Mouse (Mus musculus) CH12.LX (cell line): ENCODE measurements around the gene Rtn1. TPM values are rescaled to one million over a fixed set of nuclear protein-coding genes. Genes with fewer than 3 reads are reported as not detected.
A peak's percentile ranks its signal among the peaks of the same experiment; 100 is the strongest.

Experiments
- DNase-seq: peaks from one replicate; pipeline ENCODE4 v3.0.0-alpha.2; 2013; ENCODE audit errors: extremely low read depth
- H3K27ac ChIP-seq: 2 replicates; pipeline ENCODE4 v1.5.1; 2012; ENCODE audit warnings: low read depth, mild to moderate bottlenecking, control low read depth, moderate library complexity; ENCODE audit not compliant: insufficient read depth
- H3K27me3 ChIP-seq: replicated peaks from 2 replicates; pipeline ENCODE3; 2012; ENCODE audit warnings: inconsistent platforms
- H3K36me3 ChIP-seq, 2 experiments: replicated peaks in 1 of 2; 2 replicates each; pipeline versions ENCODE3 to v1.6.1; 2012; ENCODE audit warnings: inconsistent platforms in 1 of 2, low read length in 1 of 2, mild to moderate bottlenecking in 1 of 2, mixed read lengths in 1 of 2, moderate library complexity in 1 of 2; ENCODE audit not compliant: control insufficient read depth in 1 of 2, insufficient read depth in 1 of 2
- H3K4me1 ChIP-seq, 2 experiments: 2 replicates each; pipeline ENCODE4 v1.6.1; 2012; ENCODE audit warnings: inconsistent platforms in 1 of 2, moderate library complexity in 1 of 2; ENCODE audit not compliant: insufficient read depth in 2 of 2, control insufficient read depth in 1 of 2
- H3K4me2 ChIP-seq: 2 replicates; pipeline ENCODE4 v1.6.1; 2012; ENCODE audit warnings: low read depth, mild to moderate bottlenecking, control low read depth; ENCODE audit not compliant: poor library complexity, insufficient read depth, severe bottlenecking
- H3K4me3 ChIP-seq, 3 experiments: fragments of 150-350 bp in 1 of 3; sonication (generic) in 1 of 3; replicated peaks in 1 of 3; 2 replicates each; pipeline versions ENCODE3 to v1.5.1; 2011 to 2012; ENCODE audit warnings: low read depth in 2 of 3, low read length in 2 of 3, mild to moderate bottlenecking in 2 of 3, moderate library complexity in 2 of 3, control low read depth in 1 of 3, improper control_type of control experiment in 1 of 3, inconsistent platforms in 1 of 3, mixed read lengths in 1 of 3; ENCODE audit not compliant: poor library complexity in 1 of 3
- H3K79me2 ChIP-seq: replicated peaks from 2 replicates; pipeline ENCODE4 v1.6.1; 2012; ENCODE audit warnings: mild to moderate bottlenecking, moderate library complexity; ENCODE audit not compliant: control insufficient read depth, poor library complexity, insufficient read depth, severe bottlenecking; ENCODE audit errors: extremely low read depth
- H3K9ac ChIP-seq: 2 replicates; pipeline ENCODE4 v1.6.1; 2012; ENCODE audit warnings: low read depth, mild to moderate bottlenecking, control low read depth, moderate library complexity; ENCODE audit not compliant: insufficient read depth
- H3K9me3 ChIP-seq: replicated peaks from 2 replicates; pipeline ENCODE3; 2012; ENCODE audit warnings: low read length, inconsistent platforms, mixed read lengths
- BHLHE40 ChIP-seq: IDR thresholded peaks from 2 replicates; pipeline ENCODE4 v1.6.1; 2011; ENCODE audit warnings: mild to moderate bottlenecking, low read depth, low read length, improper control_type of control experiment
- CHD1 ChIP-seq: IDR thresholded peaks from 2 replicates; pipeline ENCODE4 v1.6.1; 2012; ENCODE audit warnings: low read depth, low read length, improper control_type of control experiment, inconsistent platforms
- CTCF ChIP-seq, 2 experiments: IDR thresholded peaks in 1 of 2; conservative IDR thresholded peaks in 1 of 2; 2 replicates each; pipeline ENCODE4 v1.5.1; 2011 to 2012; ENCODE audit warnings: low read depth in 2 of 2, low read length in 2 of 2, improper control_type of control experiment in 1 of 2, inconsistent platforms in 1 of 2, mild to moderate bottlenecking in 1 of 2, moderate library complexity in 1 of 2
- E2F4 ChIP-seq: IDR thresholded peaks from 2 replicates; pipeline ENCODE4 v1.6.1; 2011; ENCODE audit warnings: low read depth, low read length, improper control_type of control experiment; ENCODE audit not compliant: insufficient replicate concordance
- EP300 ChIP-seq: IDR thresholded peaks from 2 replicates; pipeline ENCODE4 v1.6.1; 2011; ENCODE audit warnings: low read length, improper control_type of control experiment
- ETS1 ChIP-seq: conservative IDR thresholded peaks from 2 replicates; pipeline ENCODE4 v1.6.1; 2012; ENCODE audit warnings: low read depth, mild to moderate bottlenecking, inconsistent platforms, low read length, improper control_type of control experiment, moderate library complexity
- HCFC1 ChIP-seq: IDR thresholded peaks from 2 replicates; pipeline ENCODE4 v1.6.1; 2012; ENCODE audit warnings: low read depth, mild to moderate bottlenecking, inconsistent platforms, low read length, improper control_type of control experiment
- JUN ChIP-seq: IDR thresholded peaks from 2 replicates; pipeline ENCODE4 v1.6.1; 2011; ENCODE audit warnings: low read depth, mild to moderate bottlenecking, low read length, improper control_type of control experiment, moderate library complexity; ENCODE audit not compliant: insufficient read depth
- MAFK ChIP-seq: IDR thresholded peaks from 2 replicates; pipeline ENCODE4 v1.6.1; 2011; ENCODE audit warnings: low read length, improper control_type of control experiment; ENCODE audit not compliant: insufficient replicate concordance
- MAX ChIP-seq: IDR thresholded peaks from 2 replicates; pipeline ENCODE4 v1.6.1; 2011; ENCODE audit warnings: low read length, improper control_type of control experiment
- MAZ ChIP-seq: IDR thresholded peaks from 2 replicates; pipeline ENCODE4 v1.6.1; 2012; ENCODE audit warnings: low read depth, mild to moderate bottlenecking, inconsistent platforms, low read length, improper control_type of control experiment, moderate library complexity
- MYC ChIP-seq: IDR thresholded peaks from 2 replicates; pipeline ENCODE4 v1.6.1; 2011; ENCODE audit warnings: low read depth, mild to moderate bottlenecking, improper control_type of control experiment, low read length
- NELFE ChIP-seq: IDR thresholded peaks from 2 replicates; pipeline ENCODE4 v1.6.1; 2011; ENCODE audit warnings: low read depth, low read length, improper control_type of control experiment
- PAX5 ChIP-seq: IDR thresholded peaks from 2 replicates; pipeline ENCODE4 v1.6.1; 2012; ENCODE audit warnings: low read length, inconsistent platforms, mixed read lengths
- POLR2A ChIP-seq: IDR thresholded peaks from 2 replicates; pipeline ENCODE4 v1.6.1; 2011; ENCODE audit warnings: low read depth, mild to moderate bottlenecking, improper control_type of control experiment, low read length
- POLR2AphosphoS2 ChIP-seq: IDR thresholded peaks from 2 replicates; pipeline ENCODE4 v1.6.1; 2011; ENCODE audit warnings: low read depth, low read length, improper control_type of control experiment
- RAD21 ChIP-seq: IDR thresholded peaks from 2 replicates; pipeline ENCODE4 v1.6.1; 2011; ENCODE audit warnings: low read depth, mild to moderate bottlenecking, low read length, improper control_type of control experiment, moderate library complexity
- RCOR1 ChIP-seq: conservative IDR thresholded peaks from 2 replicates; pipeline ENCODE4 v1.6.1; 2012; ENCODE audit warnings: low read depth, mild to moderate bottlenecking, inconsistent platforms, low read length, improper control_type of control experiment
- SMC3 ChIP-seq: IDR thresholded peaks from 2 replicates; pipeline ENCODE4 v1.6.1; 2011; ENCODE audit warnings: low read depth, low read length, improper control_type of control experiment
- TCF12 ChIP-seq: IDR thresholded peaks from 2 replicates; pipeline ENCODE4 v1.6.1; 2014; ENCODE audit warnings: low read depth, mild to moderate bottlenecking, inconsistent platforms, low read length, improper control_type of control experiment
- USF2 ChIP-seq: conservative IDR thresholded peaks from 2 replicates; pipeline ENCODE4 v1.6.1; 2011; ENCODE audit warnings: low read depth, low read length, improper control_type of control experiment
- ZC3H11A ChIP-seq: IDR thresholded peaks from 2 replicates; pipeline ENCODE4 v1.6.1; 2012; ENCODE audit warnings: low read depth, mild to moderate bottlenecking, inconsistent platforms, low read length, improper control_type of control experiment
- ZKSCAN1 ChIP-seq: IDR thresholded peaks from 2 replicates; pipeline ENCODE4 v1.6.1; 2012; ENCODE audit warnings: low read depth, inconsistent platforms, low read length, improper control_type of control experiment, borderline replicate concordance
- ZNF384 ChIP-seq: IDR thresholded peaks from 2 replicates; pipeline ENCODE4 v1.6.1; 2012; ENCODE audit warnings: low read depth, low read length, improper control_type of control experiment, inconsistent platforms
- dilution Hi-C: fragments of 300-500 bp; cut with MboI; formaldehyde crosslinking; loops from 2 replicates; pipeline ENCODE4 v1.14.3; 2020; ENCODE audit warnings: low sequenced_read_pairs; ENCODE audit not compliant: extremely low pct_unique_long_range_greater_than_20kb, extremely low pct_ligation_motif_present
- in situ Hi-C: fragments of 300-500 bp; cut with MboI; formaldehyde crosslinking; loops from 3 replicates; pipeline ENCODE4 v1.14.3; 2019; ENCODE audit warnings: low sequenced_read_pairs, low pct_ligation_motif_present, low pct_unique_long_range_greater_than_20kb, mixed read lengths
- polyA plus RNA-seq: library from polyadenylated mRNA; unstranded; fragments of >175 nt; gene quantifications from 2 replicates; pipeline ENCODE4 v1.2.1, GENCODE M21; 2012; ENCODE audit warnings: low read depth; ENCODE audit not compliant: insufficient read length
- total RNA-seq, 2 experiments: library from RNA; depleted of rRNA; stranded (reverse); fragments of 300-350 nt in 1 of 2; fragments of >200 nt in 1 of 2; gene quantifications; 2 replicates each; pipeline ENCODE4 v1.2.3; 2012 to 2014

The Rtn1 gene
- total and polyA plus RNA-seq, 3 experiments: 0.08 to 0.17 TPM; not detected in 1

DNA sequence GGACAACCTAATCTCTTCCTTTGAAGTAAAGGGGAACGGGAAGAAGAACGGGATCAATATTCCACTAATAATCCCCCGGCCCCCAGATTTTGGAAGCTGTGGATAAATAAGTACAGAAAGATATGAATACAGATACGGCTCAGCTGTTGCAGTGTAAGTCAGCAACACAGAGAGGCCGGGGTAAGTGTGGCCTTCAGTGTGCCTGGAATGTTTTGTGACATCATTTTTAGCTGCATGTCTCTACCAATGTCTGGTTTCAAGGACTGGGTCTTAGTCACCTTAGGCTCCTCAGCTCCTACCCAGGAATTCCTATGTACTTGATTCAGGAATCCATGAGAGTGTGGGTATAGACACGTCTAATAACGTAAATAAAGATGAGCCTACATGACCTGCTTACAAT lies 124.3 kb downstream of the Rtn1 start:
- H3K9ac ChIP-seq: no peak overlapping the region
- peaks cover 8 to 21% of the 10 kb centered on the region in 2 experiments; a peak in 3 of 4 replicates for H3K4me1 ChIP-seq
- no peaks in the 10 kb centered on the region for H3K9me3 ChIP-seq
- H3K79me2 ChIP-seq: no peaks in the 10 kb centered on the region
- dilution Hi-C loops: no loop called here
- H3K27ac ChIP-seq: no peak overlapping the region
- in situ Hi-C loops: loop anchor here (10.0 kb wide), 1 partner anchor 190 kb away; no protein-coding TSS in a partner anchor
- no peak overlapping the region for H3K4me2 ChIP-seq
- no peaks in the 10 kb centered on the region for H3K27me3 ChIP-seq
- no peak for TF ChIP-seq PAX5
- TF ChIP-seq NELFE: no peak
- no peak for TF ChIP-seq RCOR1
- no peak for TF ChIP-seq ZNF384
- no peak for TF ChIP-seq MAX
- no peak for TF ChIP-seq ZKSCAN1
- TF ChIP-seq BHLHE40: no peak
- no peak for TF ChIP-seq E2F4
- no peak for TF ChIP-seq MYC
- no peak for TF ChIP-seq ZC3H11A
- no peak for TF ChIP-seq HCFC1
- no peak for TF ChIP-seq EP300
- no peak for TF ChIP-seq RAD21
- no peak for TF ChIP-seq POLR2A
- TF ChIP-seq USF2: no peak
- no peak for TF ChIP-seq ETS1
- no peak overlapping the region for H3K4me3 ChIP-seq
- no peaks in the 10 kb centered on the region for H3K36me3 ChIP-seq
- no peak for DNase-seq

DNA sequence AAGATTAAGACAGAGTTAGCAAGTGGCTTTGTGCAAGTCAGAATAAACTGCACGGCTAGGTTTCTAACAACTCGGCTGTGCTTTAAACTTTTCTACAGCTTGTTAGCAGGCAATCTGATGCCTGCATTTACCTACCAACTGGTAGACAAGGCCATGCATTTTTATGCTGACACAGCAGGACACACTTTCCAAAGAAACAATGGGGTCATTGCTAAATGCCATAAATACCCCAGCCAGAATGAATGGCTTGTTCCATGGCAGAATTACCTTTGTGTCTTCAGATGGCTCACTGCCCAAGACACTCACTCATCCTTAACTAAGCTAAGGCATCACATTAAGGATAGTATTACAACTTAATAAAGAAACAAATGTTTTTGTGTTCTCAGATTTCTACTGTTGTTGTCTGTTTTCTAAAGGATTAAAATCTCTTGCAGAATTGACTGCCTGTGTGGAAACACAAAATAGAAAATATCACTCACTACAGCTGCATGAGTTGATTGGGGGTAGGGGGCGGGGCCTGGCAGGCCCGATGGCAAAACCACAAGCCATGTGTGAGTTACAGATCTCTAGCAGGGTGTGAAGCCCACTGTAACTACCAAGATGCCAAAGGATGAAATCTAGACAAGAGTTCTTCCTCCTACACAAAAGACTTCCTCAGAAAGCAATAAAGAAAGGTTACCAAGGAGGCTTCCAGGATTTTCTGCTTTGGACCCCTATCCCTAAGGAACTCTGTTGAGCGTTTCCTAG lies 129.6 kb downstream of the Rtn1 start:
- Histone ChIP-seq H3K9ac (no peak overlapping the region), H3K27me3 (no peaks in the 10 kb centered on the region), H3K4me3 (no peak overlapping the region), H3K4me2 (no peak overlapping the region), H3K36me3 (no peaks in the 10 kb centered on the region), H3K79me2 (no peaks in the 10 kb centered on the region), H3K4me1 (peaks cover 4 to 11% of the 10 kb centered on the region in 2 experiments; a peak in 3 of 4 replicates), H3K27ac (no peak overlapping the region), H3K9me3 (no peaks in the 10 kb centered on the region)
- TF ChIP-seq ZKSCAN1 (no peak), MAFK (peak; percentile 91), CTCF (conservative IDR thresholded peaks at IDR 0.05 in 1 of 2, IDR thresholded peaks at IDR 0.05 in 1 of 2; ENCODE audit: low read depth in 2 of 2, low read length in 2 of 2) (no peak), TCF12 (no peak), JUN (no peak), MAX (0 out of 2 replicates have a peak, but pooled peaks have one; percentile 36), MAZ (no peak), ZC3H11A (no peak), ZNF384 (no peak), RAD21 (no peak), CHD1 (no peak), SMC3 (no peak), NELFE (no peak), POLR2AphosphoS2 (no peak)
- dilution Hi-C loops (no loop called here), in situ Hi-C loops (no loop called here)
- DNase-seq: peak; percentile 31
